Comparison of ENCODE assay signal across 8 mouse cellular contexts in genomic region chr2:177398096-177398495, GRCm38 (mm10). TPM values are rescaled to one million over a fixed set of nuclear protein-coding genes. Genes with fewer than 3 reads are reported as not detected.
DNase-seq lines count a peak whose midpoint lies in the region; ATAC-seq and TF ChIP-seq lines count a peak whose summit lies in the region.
"Not testable (repeated sequence)": the region's sequence is repeated elsewhere in the genome, so short reads cannot be mapped to it uniquely, and the experiment has no call there.

Gene Gm14418 (minus strand): TSS chr2:177398320.

- H3K9me3 ChIP-seq in limb, embryonic 13.5 days; stomach, postnatal 0 days (ENCODE audit: control insufficient read depth, low read length): not testable (repeated sequence)

- not testable (repeated sequence) for H3K27me3 ChIP-seq in limb, embryonic 13.5 days; stomach, postnatal 0 days (ENCODE audit: control insufficient read depth, insufficient read depth, low read length)

- H3K4me2 ChIP-seq in limb, embryonic 13.5 days (replicated peaks), result peak within 1 kb of the TSS; percentile 37
- H3K4me2 ChIP-seq in stomach, postnatal 0 days (replicated peaks; ENCODE audit: low read depth), result peak within 1 kb of the TSS; percentile 27; the same call in 1 of the 2 replicates

- not testable (repeated sequence) for TF ChIP-seq POLR2A in cortical plate, adult 2 months (IDR thresholded peaks at IDR 0.05; ENCODE audit: extremely low read depth, insufficient read depth, low read length)

- H3K4me1 ChIP-seq in cortical plate, adult 2 months (ENCODE audit: control insufficient read depth, insufficient read depth, low read length); limb, embryonic 13.5 days; stomach, postnatal 0 days (replicated peaks; ENCODE audit: control insufficient read depth, insufficient read depth): not testable (repeated sequence)

- peak within 1 kb of the TSS; percentile 42; the same call in 1 of the 2 replicates for H3K4me3 ChIP-seq in cortical plate, adult 2 months (ENCODE audit: insufficient read depth, low read length)
- peak within 1 kb of the TSS; percentile 39 for H3K4me3 ChIP-seq in limb, embryonic 13.5 days
- H3K4me3 ChIP-seq in stomach, postnatal 0 days (ENCODE audit: low read depth, low read length), result not testable (repeated sequence)

- ATAC-seq in limb, embryonic 13.5 days (ENCODE audit: low FRiP score, low read depth); stomach, postnatal 0 days (ENCODE audit: low FRiP score, low TSS enrichment): not testable (repeated sequence)
- ATAC-seq in megakaryocyte-erythroid progenitor cell, adult 5-6 weeks (replicated peaks; ENCODE audit: low FRiP score, low TSS enrichment, poor library complexity, severe bottlenecking), result 0 out of 2 replicates have a peak, but pooled peaks have one; percentile 70

- H3K36me3 ChIP-seq in limb, embryonic 13.5 days; stomach, postnatal 0 days (ENCODE audit: control insufficient read depth, insufficient read depth, low read length): not testable (repeated sequence)

- 38% methylated on average over 6 of the region's 6 CpGs for WGBS in limb, embryonic 13.5 days
- 21% methylated on average over 6 of the region's 6 CpGs for WGBS in stomach, postnatal 0 days

- not testable (repeated sequence) for TF ChIP-seq EP300 in stomach, postnatal 0 days (optimal IDR thresholded peaks at IDR 0.05)

- not testable (repeated sequence) for H3K27ac ChIP-seq in cortical plate, adult 2 months (ENCODE audit: insufficient read depth, low read length); limb, embryonic 13.5 days; stomach, postnatal 0 days (replicated peaks)

- H3K9ac ChIP-seq in limb, embryonic 13.5 days; stomach, postnatal 0 days (ENCODE audit: low read length): not testable (repeated sequence)

- DNase-seq in adrenal gland, adult (ENCODE audit: inconsistent age in 2 of 2, low spot score in 1 of 2), result peak; percentile 8 to 47
- DNase-seq in gastrocnemius, adult 18-20 months (ENCODE audit: low spot score), result peak; percentile 1
- not testable (repeated sequence) for DNase-seq in heart, postnatal 4 days
- peak; percentile 2 for DNase-seq in kidney, postnatal 14 days
- peak; percentile 12 for DNase-seq in stomach, postnatal 0 days (ENCODE audit: low spot score)

- not testable (repeated sequence) for TF ChIP-seq CTCF in cortical plate, adult 2 months (IDR thresholded peaks at IDR 0.05; ENCODE audit: extremely low read depth, insufficient read depth, low read length); stomach, postnatal 0 days (IDR thresholded peaks at IDR 0.05; ENCODE audit: low read depth)

RNA-seq across cellular contexts. Expression of gene Gm14418, which starts in this region (rescaled TPM):
- 10.8 and 11.8 TPM in 2 replicates for polyA plus RNA-seq in cortical plate, adult 2 months (2012; rRNA removed)
- 10 to 100 TPM in 1 of 2 experiments, 1 to 10 TPM in 1; 9.6 to 12.1 TPM for total RNA-seq in gastrocnemius, adult 18-20 months (2021)
- total RNA-seq in heart, postnatal 4 days (2021), result 10 to 100 TPM; 11.3 to 11.7 TPM
- polyA plus RNA-seq in limb, embryonic 13.5 days (2015; fragmentation: Nextera tagmentation; extraction: Ambion mirVana), result 11.0 and 11.5 TPM in 2 replicates
- 4.4 TPM in 1 of 2 replicates, not detected in the other for total RNA-seq in megakaryocyte-erythroid progenitor cell, adult 5-6 weeks (2014; fragmentation: Nextera tagmentation)
- 8.0 TPM in 1 of 2 replicates, not detected in the other for total RNA-seq in megakaryocyte-erythroid progenitor cell, adult 5-6 weeks (2017)
- polyA plus RNA-seq in stomach, postnatal 0 days (2015; fragmentation: Nextera tagmentation; extraction: Ambion mirVana), result 6.4 and 6.8 TPM in 2 replicates
